Mouse (Mus musculus) stomach, embryonic 14.5 days (tissue): ENCODE measurements at regions not wholly inside any gene's neighbourhood (a gene's known extent, or its start where the extent isn't known, plus 50 kb on each side); places are given as distances from the start of the nearest gene placed in this dataset.

Experiments
- ATAC-seq: fragments of 200-750 bp; cut with Nextera tagmentation; 2 replicates; pipeline ENCODE4 v1.8.0; 2017; ENCODE audit warnings: low read depth, moderate TSS enrichment; ENCODE audit not compliant: insufficient number of reproducible peaks, insufficient read depth, low FRiP score
- H3K27ac ChIP-seq: fragments of 300-500 bp; sonication (generic); 2 replicates; pipeline ENCODE4 v1.5.1; 2014; ENCODE audit warnings: mild to moderate bottlenecking, low read length, moderate library complexity, mixed read lengths
- H3K27me3 ChIP-seq: fragments of 300-500 bp; sonication (generic); 2 replicates; pipeline ENCODE4 v1.6.1; 2014; ENCODE audit warnings: low read length, control low read depth, mixed read lengths; ENCODE audit not compliant: control insufficient read depth, insufficient read depth
- H3K36me3 ChIP-seq: fragments of 300-500 bp; sonication (generic); 2 replicates; pipeline ENCODE4 v1.6.1; 2014; ENCODE audit warnings: mild to moderate bottlenecking, control low read depth, low read length, moderate library complexity, mixed read lengths; ENCODE audit not compliant: control insufficient read depth, insufficient read depth
- H3K4me1 ChIP-seq: fragments of 300-500 bp; sonication (generic); 2 replicates; pipeline ENCODE4 v1.6.1; 2014; ENCODE audit warnings: low read length, control low read depth, mixed read lengths; ENCODE audit not compliant: control insufficient read depth, insufficient read depth
- H3K4me2 ChIP-seq: fragments of 300-500 bp; sonication (generic); replicated peaks from 2 replicates; pipeline ENCODE4 v1.6.1; 2014; ENCODE audit warnings: low read depth, low read length, control low read depth
- H3K4me3 ChIP-seq: fragments of 300-500 bp; sonication (generic); 2 replicates; pipeline ENCODE4 v1.5.1; 2014; ENCODE audit warnings: low read depth, low read length, control low read depth
- H3K9ac ChIP-seq: fragments of 300-500 bp; sonication (generic); replicated peaks from 2 replicates; pipeline ENCODE4 v1.6.1; 2014; ENCODE audit warnings: low read depth, mild to moderate bottlenecking, control low read depth, low read length, moderate library complexity, mixed read lengths
- H3K9me3 ChIP-seq: fragments of 300-500 bp; sonication (generic); 2 replicates; pipeline ENCODE4 v1.6.1; 2016; ENCODE audit warnings: low read depth, low read length, control low read depth; ENCODE audit not compliant: control insufficient read depth
- WGBS: fragments of 180-500 bp; shearing (Covaris S2); extraction: QIAGEN DNeasy Blood & Tissue Kit; methylation state at CpG from one replicate; pipeline ENCODE4 v1.1.7; 2014; 5-methylcytosine and 5-hydroxymethylcytosine counted together

DNA sequence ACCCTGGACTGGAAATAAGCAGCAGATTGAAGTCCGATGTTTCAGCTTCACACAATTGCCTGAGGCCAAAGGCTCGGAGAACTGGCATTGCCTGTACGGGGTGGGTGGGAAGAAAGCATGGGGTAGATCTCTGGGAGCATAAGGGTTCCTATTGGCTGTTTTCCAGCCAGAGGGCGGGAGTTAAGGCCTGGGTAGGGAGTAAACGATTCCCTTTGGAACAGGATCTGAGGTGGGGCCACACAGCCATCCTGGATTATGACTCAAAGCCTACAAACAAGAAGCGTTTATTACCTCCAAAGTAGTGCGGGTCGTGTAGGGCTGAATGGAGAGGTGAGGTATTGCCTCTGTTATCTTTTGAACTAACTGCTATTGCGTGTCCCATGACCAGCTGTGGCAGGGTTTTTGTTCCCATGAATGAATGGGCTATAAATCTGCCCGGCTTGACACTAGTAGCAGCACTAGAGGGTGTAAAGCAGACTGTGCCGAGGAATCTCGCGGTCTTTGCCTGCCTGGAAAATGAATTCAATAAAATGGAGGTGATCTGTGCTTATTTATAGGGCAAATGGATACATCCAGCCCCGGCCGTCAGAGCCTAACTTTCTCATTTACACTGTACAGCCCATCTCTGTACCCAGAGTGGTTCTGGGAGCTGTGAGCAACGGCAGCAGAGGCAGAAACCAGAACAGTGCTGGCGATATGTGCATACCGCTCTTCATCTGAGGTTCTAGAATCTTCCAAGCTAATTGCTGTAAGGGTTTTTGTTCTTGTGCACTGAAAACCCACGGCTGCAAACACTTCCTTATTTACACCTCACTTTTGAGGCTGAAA is 214.3 kb upstream of the Zfp507 start:
- no peak overlapping the region for H3K9ac ChIP-seq
- H3K4me2 ChIP-seq, result no peak overlapping the region
- H3K36me3 ChIP-seq, result no peaks in the 10 kb centered on the region
- ATAC-seq, result 0 out of 2 replicates have a peak, but pooled peaks have one; percentile 49
- H3K4me3 ChIP-seq, result no peak overlapping the region
- no peaks in the 10 kb centered on the region for H3K27me3 ChIP-seq
- H3K9me3 ChIP-seq, result no peaks in the 10 kb centered on the region
- H3K27ac ChIP-seq, result no peak overlapping the region
- 62% methylated on average over 19 of the region's 19 CpGs for WGBS
- H3K4me1 ChIP-seq, result no peaks in the 10 kb centered on the region

DNA sequence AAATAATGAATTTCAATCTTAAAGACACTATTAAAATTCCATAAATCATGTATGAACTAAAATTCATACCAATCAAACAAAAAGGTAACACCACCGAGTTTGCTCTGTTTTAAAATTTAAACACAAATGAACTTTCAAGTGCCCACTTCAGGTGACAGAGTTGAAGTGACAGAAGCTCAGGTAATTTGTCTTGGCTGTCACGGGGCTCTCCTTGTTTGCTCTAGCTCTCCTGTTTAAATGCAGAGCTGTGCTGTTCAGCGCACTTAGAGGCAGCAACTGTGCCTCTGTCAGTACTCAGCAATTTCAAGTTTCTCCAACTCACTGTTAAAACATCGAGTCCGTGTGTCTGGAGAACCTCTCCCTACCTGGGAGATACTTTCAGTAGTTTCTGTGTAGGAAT is 193.8 kb upstream of the Zfp507 start:
- no peak for ATAC-seq
- no peaks in the 10 kb centered on the region for H3K27me3 ChIP-seq
- no peaks in the 10 kb centered on the region for H3K36me3 ChIP-seq
- no peak overlapping the region for H3K9ac ChIP-seq
- 52% methylated on average over 5 of the region's 5 CpGs for WGBS
- no peak overlapping the region for H3K4me2 ChIP-seq
- no peak overlapping the region for H3K27ac ChIP-seq
- H3K4me1 ChIP-seq, result no peaks in the 10 kb centered on the region
- H3K4me3 ChIP-seq, result no peak overlapping the region
- H3K9me3 ChIP-seq, result no peaks in the 10 kb centered on the region

DNA sequence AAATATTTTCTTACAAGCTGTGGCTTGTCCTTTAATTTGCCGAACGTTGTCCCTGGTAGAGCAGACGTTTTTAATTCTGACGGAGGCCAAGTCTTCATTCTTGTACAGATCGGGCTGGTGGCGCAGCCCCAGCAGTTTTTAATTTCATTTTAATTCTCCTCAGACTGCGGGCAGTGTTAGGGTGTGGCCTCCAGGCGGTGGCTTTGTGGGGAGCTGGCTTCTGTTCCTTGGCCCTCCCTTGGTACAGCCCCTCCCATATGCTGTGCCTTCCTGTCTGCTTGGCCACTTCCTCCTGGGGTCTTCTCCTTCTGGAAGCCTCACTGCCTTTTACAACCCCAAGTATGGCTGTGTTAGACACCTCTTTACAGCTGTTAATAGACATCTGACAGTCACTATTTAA is 189.7 kb upstream of the Zfp507 start:
- WGBS, result 59% methylated on average over 8 of the region's 8 CpGs

DNA sequence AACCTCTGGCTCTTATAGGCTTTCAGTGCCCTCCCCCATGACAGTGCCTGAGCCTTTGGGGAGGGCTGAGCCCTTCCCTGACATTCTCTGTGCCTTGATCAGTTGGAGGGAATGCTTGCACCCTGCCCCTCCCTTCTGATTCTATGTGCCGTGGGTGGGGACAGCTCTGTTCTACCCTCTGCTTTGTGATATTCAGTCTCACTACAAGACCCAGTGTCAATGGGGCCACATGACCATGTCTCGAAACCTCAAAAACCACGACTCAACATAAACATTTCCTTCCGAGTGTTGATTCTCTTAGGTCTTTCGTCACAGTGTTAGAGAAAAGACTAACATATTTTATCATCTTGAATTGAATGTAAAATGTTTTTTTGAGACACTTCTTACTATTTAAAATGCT is 188.3 kb upstream of the Zfp507 start:
- no peak for ATAC-seq
- H3K27ac ChIP-seq, result no peak overlapping the region
- 70% methylated on average over 5 of the region's 5 CpGs for WGBS
- H3K9ac ChIP-seq, result no peak overlapping the region
- H3K27me3 ChIP-seq, result no peaks in the 10 kb centered on the region
- no peak overlapping the region for H3K4me2 ChIP-seq
- H3K4me3 ChIP-seq, result no peak overlapping the region
- H3K9me3 ChIP-seq, result no peaks in the 10 kb centered on the region
- no peaks in the 10 kb centered on the region for H3K36me3 ChIP-seq
- no peaks in the 10 kb centered on the region for H3K4me1 ChIP-seq

More for the DNA sequence above, 189.7 kb upstream of the Zfp507 start:
- no peaks in the 10 kb centered on the region for H3K9me3 ChIP-seq
- H3K36me3 ChIP-seq, result no peaks in the 10 kb centered on the region
- H3K4me2 ChIP-seq, result no peak overlapping the region
- H3K4me1 ChIP-seq, result no peaks in the 10 kb centered on the region
- no peak for ATAC-seq
- no peaks in the 10 kb centered on the region for H3K27me3 ChIP-seq
- H3K9ac ChIP-seq, result no peak overlapping the region
- H3K4me3 ChIP-seq, result no peak overlapping the region
- no peak overlapping the region for H3K27ac ChIP-seq

DNA sequence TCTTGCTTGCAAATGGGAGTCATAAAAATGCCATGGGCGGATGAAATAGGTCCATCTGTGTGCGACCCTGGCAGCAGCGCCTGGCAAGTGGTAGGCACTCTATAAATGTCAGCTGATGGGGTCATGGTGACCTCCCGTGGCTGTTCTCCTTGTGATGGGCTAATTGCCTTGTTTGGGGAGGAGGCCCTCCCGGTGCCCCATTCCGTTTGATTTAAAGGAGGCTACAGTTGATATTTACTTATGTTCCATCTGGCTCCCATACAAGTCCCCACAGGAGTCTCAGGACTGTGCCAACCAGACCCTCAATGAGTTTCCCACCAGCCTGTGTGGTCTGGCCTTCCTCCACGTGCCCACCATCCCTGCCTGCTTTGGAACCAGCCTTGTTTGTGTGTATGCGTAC is 186.7 kb upstream of the Zfp507 start:
- H3K4me2 ChIP-seq, result no peak overlapping the region
- 70% methylated on average over 8 of the region's 8 CpGs for WGBS
- H3K4me3 ChIP-seq, result no peak overlapping the region
- H3K9me3 ChIP-seq, result no peaks in the 10 kb centered on the region
- H3K36me3 ChIP-seq, result no peaks in the 10 kb centered on the region
- ATAC-seq, result no peak
- H3K9ac ChIP-seq, result no peak overlapping the region
- no peaks in the 10 kb centered on the region for H3K27me3 ChIP-seq
- H3K27ac ChIP-seq, result no peak overlapping the region
- no peaks in the 10 kb centered on the region for H3K4me1 ChIP-seq

DNA sequence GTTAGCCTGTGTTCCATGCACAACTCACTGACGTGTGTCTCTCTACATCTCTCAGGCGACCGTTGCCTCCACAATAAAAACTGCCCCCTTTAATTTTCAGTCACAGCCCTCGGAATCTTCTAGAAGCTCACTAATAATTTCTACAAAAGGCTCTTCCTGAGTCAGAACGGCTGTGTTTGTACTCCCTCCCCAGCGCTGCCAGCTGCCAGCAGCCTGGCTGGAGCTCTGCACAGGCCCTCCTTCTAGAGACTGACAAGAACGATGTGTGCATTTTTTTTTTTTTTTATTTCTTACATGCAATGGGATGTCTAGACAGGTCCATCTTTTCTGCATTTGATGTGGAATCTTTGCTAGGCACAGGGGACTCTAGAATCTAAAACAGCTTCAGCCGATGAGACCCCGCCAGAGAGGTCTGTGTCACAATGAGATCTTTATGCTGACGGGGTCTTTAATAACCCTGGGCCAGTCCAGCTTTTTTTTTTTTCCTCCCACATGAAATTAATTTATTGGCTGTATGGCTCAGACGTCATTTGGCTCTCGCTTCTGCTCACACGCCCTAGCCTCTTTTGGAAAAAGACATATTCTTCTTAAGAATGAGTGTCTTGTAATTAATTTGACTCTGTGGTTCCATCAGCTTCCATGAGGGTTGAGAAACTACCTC is 185.8 kb upstream of the Zfp507 start:
- Histone ChIP-seq H3K27me3 (no peaks in the 10 kb centered on the region), H3K9ac (no peak overlapping the region), H3K9me3 (no peaks in the 10 kb centered on the region), H3K4me2 (no peak overlapping the region), H3K27ac (no peak overlapping the region), H3K4me1 (no peaks in the 10 kb centered on the region), H3K4me3 (no peak overlapping the region), H3K36me3 (no peaks in the 10 kb centered on the region)
- ATAC-seq, result no peak
- WGBS, result 65% methylated on average over 13 of the region's 13 CpGs

DNA sequence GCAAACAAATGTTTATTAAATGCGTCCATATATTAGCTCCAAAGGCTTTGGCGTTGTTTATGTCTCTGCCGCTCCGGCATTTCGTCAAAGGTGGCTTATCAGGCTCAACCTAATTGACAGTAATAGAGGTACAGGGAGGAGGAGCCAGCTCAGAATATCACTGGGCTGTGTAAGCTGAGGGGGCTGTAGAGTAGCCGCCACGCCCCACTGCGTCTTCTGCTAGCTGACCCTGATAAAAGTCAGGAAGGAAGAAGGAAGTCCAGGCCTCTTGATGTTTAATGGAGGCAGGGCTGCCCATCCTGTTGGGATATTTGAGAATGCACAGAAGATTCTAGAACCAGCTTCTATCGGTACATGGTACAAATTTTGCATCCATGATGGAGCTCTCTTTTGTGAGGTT is 175.2 kb upstream of the Zfp507 start:
- 78% methylated on average over 9 of the region's 9 CpGs for WGBS
- H3K27me3 ChIP-seq, result no peaks in the 10 kb centered on the region
- H3K4me1 ChIP-seq, result no peaks in the 10 kb centered on the region
- H3K9ac ChIP-seq, result no peak overlapping the region
- no peaks in the 10 kb centered on the region for H3K36me3 ChIP-seq
- H3K9me3 ChIP-seq, result no peaks in the 10 kb centered on the region
- H3K4me2 ChIP-seq, result no peak overlapping the region
- no peak overlapping the region for H3K27ac ChIP-seq
- H3K4me3 ChIP-seq, result no peak overlapping the region
- no peak for ATAC-seq

DNA sequence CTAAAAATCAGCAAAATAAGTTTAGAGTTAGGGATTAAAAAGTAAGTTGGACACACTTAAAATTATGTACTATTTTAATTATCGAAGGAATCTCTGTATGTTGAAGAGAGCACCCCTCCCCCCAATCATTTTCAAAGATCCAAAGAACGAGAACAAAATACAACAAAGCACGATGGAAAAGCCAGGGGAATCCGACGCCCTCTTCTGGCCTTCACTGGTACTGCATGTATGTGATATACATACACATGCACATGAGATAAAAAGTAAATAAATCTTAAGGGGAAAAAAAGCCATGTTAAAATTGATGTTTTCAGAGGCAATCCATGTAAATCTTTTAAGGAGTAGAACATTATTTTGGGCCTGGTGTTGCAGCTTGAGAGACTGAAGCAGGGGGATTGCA is 155.9 kb upstream of the Zfp507 start:
- Histone ChIP-seq H3K4me2 (no peak overlapping the region), H3K4me3 (no peak overlapping the region), H3K9me3 (no peaks in the 10 kb centered on the region), H3K4me1 (no peaks in the 10 kb centered on the region), H3K36me3 (no peaks in the 10 kb centered on the region), H3K27ac (no peak overlapping the region), H3K27me3 (no peaks in the 10 kb centered on the region), H3K9ac (no peak overlapping the region)
- ATAC-seq, result no peak
- WGBS, result 40% methylated on average over 5 of the region's 5 CpGs
